Mouse (Mus musculus): ENCODE results near the gene Zkscan17. TPM values are rescaled to one million over a fixed set of nuclear protein-coding genes. Genes with fewer than 3 reads are reported as not detected.
"Not testable (repeated sequence)": the region's sequence is repeated elsewhere in the genome, so short reads cannot be mapped to it uniquely, and the experiment has no call there.

The Zkscan17 gene
- 52.5 and 56.8 TPM in 2 replicates for polyA plus RNA-seq (2011; ENCODE audit: insufficient read depth, insufficient read length, low read depth, missing spikeins)

- peak within 1 kb of the TSS; percentile 47 for H3K4me3 ChIP-seq (ENCODE audit: low read depth, low read length)
- H3K9me3 ChIP-seq (replicated peaks; ENCODE audit: control insufficient read depth, insufficient read depth, low read length, poor library complexity, severe bottlenecking), result peaks cover 4% of the 10 kb centered on the region; the same call in 1 of the 2 replicates
- no peak for TF ChIP-seq EP300 (IDR thresholded peaks at IDR 0.05; ENCODE audit: insufficient read depth, low read depth, low read length)
- peak; percentile 49 for TF ChIP-seq CTCF (IDR thresholded peaks at IDR 0.05; ENCODE audit: low read depth, low read length)
- H3K27me3 ChIP-seq (ENCODE audit: control insufficient read depth, insufficient read depth, low read length, poor library complexity, severe bottlenecking), result no peaks in the 10 kb centered on the region
- no peak within 1 kb of the TSS for H3K27ac ChIP-seq (ENCODE audit: insufficient read depth, low read length)
- H3K4me1 ChIP-seq (ENCODE audit: control insufficient read depth, insufficient read depth, low read length), result no peaks in the 10 kb centered on the region
- peak within 1 kb of the TSS; percentile 41; the same call in 1 of the 2 replicates for H3K9ac ChIP-seq (ENCODE audit: low read depth, poor library complexity, severe bottlenecking)
- no peaks in the 10 kb centered on the region for H3K36me3 ChIP-seq (ENCODE audit: control insufficient read depth, insufficient read depth, low read length, poor library complexity, severe bottlenecking)
These were observed at the start of gene Zkscan17 for GRCm38 (mm10) chr11:59526472-59527080. TSS of gene Zkscan17 (minus strand) at chr11:59526751.

GRCm38 (mm10) chr11:59576135-59576534 is 49.6 kb upstream of the Zkscan17 start, which contains the start of gene Olfr222:
TSS of gene Olfr222 (minus strand) at chr11:59576235.
- H3K27ac ChIP-seq (ENCODE audit: insufficient read depth, low read length); H3K27me3 ChIP-seq (ENCODE audit: control insufficient read depth, insufficient read depth, low read length, poor library complexity, severe bottlenecking); H3K9ac ChIP-seq (ENCODE audit: low read depth, poor library complexity, severe bottlenecking); H3K4me3 ChIP-seq (ENCODE audit: low read depth, low read length); H3K4me1 ChIP-seq (ENCODE audit: control insufficient read depth, insufficient read depth, low read length); H3K9me3 ChIP-seq (replicated peaks; ENCODE audit: control insufficient read depth, insufficient read depth, low read length, poor library complexity, severe bottlenecking); H3K36me3 ChIP-seq (ENCODE audit: control insufficient read depth, insufficient read depth, low read length, poor library complexity, severe bottlenecking): not testable (repeated sequence)

DNA sequence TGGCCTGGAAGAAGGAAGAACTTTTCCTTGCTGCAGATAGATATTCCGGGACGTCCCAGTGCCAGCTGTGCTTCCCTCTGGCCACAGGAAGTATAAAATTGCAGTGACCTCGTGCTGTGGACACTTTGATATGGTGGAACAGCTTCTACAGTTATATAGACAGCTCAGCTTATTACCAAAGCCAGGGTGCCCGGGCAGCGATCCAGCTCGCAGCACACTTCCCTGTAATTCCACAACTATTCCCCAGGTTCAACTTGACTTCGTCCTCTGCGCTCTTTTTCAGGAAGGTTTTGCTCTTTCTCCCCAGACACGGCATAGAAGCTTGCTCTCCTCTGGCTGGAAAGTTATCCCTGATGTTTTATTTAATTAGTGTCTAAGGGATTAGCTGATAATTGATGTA is 49.2 kb upstream of the Zkscan17 start:
- H3K4me3 ChIP-seq (ENCODE audit: low read depth, low read length), result no peak overlapping the region
- H3K27me3 ChIP-seq (ENCODE audit: control insufficient read depth, insufficient read depth, low read length, poor library complexity, severe bottlenecking), result no peaks in the 10 kb centered on the region
- no peaks in the 10 kb centered on the region for H3K4me1 ChIP-seq (ENCODE audit: control insufficient read depth, insufficient read depth, low read length)
- no peaks in the 10 kb centered on the region for H3K36me3 ChIP-seq (ENCODE audit: control insufficient read depth, insufficient read depth, low read length, poor library complexity, severe bottlenecking)
- H3K9me3 ChIP-seq (replicated peaks; ENCODE audit: control insufficient read depth, insufficient read depth, low read length, poor library complexity, severe bottlenecking), result no peaks in the 10 kb centered on the region
- H3K27ac ChIP-seq (ENCODE audit: insufficient read depth, low read length), result no peak overlapping the region
- TF ChIP-seq CTCF (IDR thresholded peaks at IDR 0.05; ENCODE audit: low read depth, low read length) (no peak), POLR2A (IDR thresholded peaks at IDR 0.05; ENCODE audit: insufficient read depth, low read length) (no peak), EP300 (IDR thresholded peaks at IDR 0.05; ENCODE audit: insufficient read depth, low read depth, low read length) (no peak)
- no peak overlapping the region for H3K9ac ChIP-seq (ENCODE audit: low read depth, poor library complexity, severe bottlenecking)

DNA sequence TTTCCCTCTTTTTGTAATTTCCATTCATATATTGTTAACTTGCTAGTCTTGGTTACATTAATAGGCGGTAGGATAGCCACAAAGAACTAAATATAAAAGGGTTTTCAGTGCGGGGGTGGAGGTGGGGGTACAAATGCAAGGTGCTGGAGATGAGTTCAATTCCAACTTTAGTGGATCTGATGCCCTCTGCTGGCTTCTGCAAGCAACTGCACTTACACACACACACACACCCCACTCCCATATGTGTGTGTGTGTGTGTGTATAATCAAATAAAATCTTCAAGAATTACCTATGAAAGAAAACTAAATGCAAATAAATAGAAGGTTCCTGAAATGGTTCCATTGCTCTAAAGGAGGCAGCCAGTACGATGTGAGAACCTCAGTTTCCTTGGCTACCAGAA is 42.8 kb upstream of the Zkscan17 start:
- no peak overlapping the region for H3K27ac ChIP-seq (ENCODE audit: insufficient read depth, low read length)
- no peaks in the 10 kb centered on the region for H3K27me3 ChIP-seq (ENCODE audit: control insufficient read depth, insufficient read depth, low read length, poor library complexity, severe bottlenecking)
- no peak for TF ChIP-seq POLR2A (IDR thresholded peaks at IDR 0.05; ENCODE audit: insufficient read depth, low read length)
- TF ChIP-seq EP300 (IDR thresholded peaks at IDR 0.05; ENCODE audit: insufficient read depth, low read depth, low read length), result no peak
- peak; percentile 48 for TF ChIP-seq CTCF (IDR thresholded peaks at IDR 0.05; ENCODE audit: low read depth, low read length)
- H3K9me3 ChIP-seq (replicated peaks; ENCODE audit: control insufficient read depth, insufficient read depth, low read length, poor library complexity, severe bottlenecking), result no peaks in the 10 kb centered on the region; the same call in 1 of the 2 replicates
- no peaks in the 10 kb centered on the region for H3K36me3 ChIP-seq (ENCODE audit: control insufficient read depth, insufficient read depth, low read length, poor library complexity, severe bottlenecking)
- H3K9ac ChIP-seq (ENCODE audit: low read depth, poor library complexity, severe bottlenecking), result no peak overlapping the region
- H3K4me3 ChIP-seq (ENCODE audit: low read depth, low read length), result no peak overlapping the region
- no peaks in the 10 kb centered on the region for H3K4me1 ChIP-seq (ENCODE audit: control insufficient read depth, insufficient read depth, low read length)

DNA sequence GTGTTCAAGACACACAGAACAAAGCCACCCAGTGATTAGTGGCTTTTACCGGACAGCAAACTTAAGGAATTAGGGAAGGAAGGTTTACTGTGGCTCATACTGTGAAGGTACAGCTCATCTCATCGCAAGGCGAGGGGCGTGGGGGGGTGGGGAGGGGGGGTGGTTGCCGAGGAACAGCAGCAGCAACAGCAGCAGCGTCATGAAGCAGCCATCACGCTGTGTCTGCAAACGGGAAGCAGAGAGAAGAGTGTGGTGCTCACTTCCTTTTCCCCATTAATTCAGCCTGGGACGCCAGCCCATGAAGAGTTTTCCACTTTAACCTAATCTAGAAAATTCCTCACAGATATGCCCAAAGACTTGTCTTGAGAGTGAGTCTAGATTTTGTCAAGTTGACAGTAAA is 36.3 kb upstream of the Zkscan17 start:
- Histone ChIP-seq H3K36me3 (ENCODE audit: control insufficient read depth, insufficient read depth, low read length, poor library complexity, severe bottlenecking) (no peaks in the 10 kb centered on the region), H3K4me1 (ENCODE audit: control insufficient read depth, insufficient read depth, low read length) (peaks cover 1% of the 10 kb centered on the region), H3K9ac (ENCODE audit: low read depth, poor library complexity, severe bottlenecking) (no peak overlapping the region), H3K9me3 (replicated peaks; ENCODE audit: control insufficient read depth, insufficient read depth, low read length, poor library complexity, severe bottlenecking) (peaks cover 5% of the 10 kb centered on the region), H3K27ac (ENCODE audit: insufficient read depth, low read length) (no peak overlapping the region), H3K27me3 (ENCODE audit: control insufficient read depth, insufficient read depth, low read length, poor library complexity, severe bottlenecking) (no peaks in the 10 kb centered on the region), H3K4me3 (ENCODE audit: low read depth, low read length) (no peak overlapping the region)
- no peak for TF ChIP-seq EP300 (IDR thresholded peaks at IDR 0.05; ENCODE audit: insufficient read depth, low read depth, low read length)
- TF ChIP-seq CTCF (IDR thresholded peaks at IDR 0.05; ENCODE audit: low read depth, low read length), result no peak
- TF ChIP-seq POLR2A (IDR thresholded peaks at IDR 0.05; ENCODE audit: insufficient read depth, low read length), result no peak

- H3K4me1 ChIP-seq (ENCODE audit: control insufficient read depth, insufficient read depth, low read length), result peaks cover 1% of the 10 kb centered on the region
- no peak overlapping the region for H3K27ac ChIP-seq (ENCODE audit: insufficient read depth, low read length)
- peaks cover 5% of the 10 kb centered on the region for H3K9me3 ChIP-seq (replicated peaks; ENCODE audit: control insufficient read depth, insufficient read depth, low read length, poor library complexity, severe bottlenecking)
- H3K9ac ChIP-seq (ENCODE audit: low read depth, poor library complexity, severe bottlenecking), result no peak overlapping the region
- H3K27me3 ChIP-seq (ENCODE audit: control insufficient read depth, insufficient read depth, low read length, poor library complexity, severe bottlenecking), result no peaks in the 10 kb centered on the region
- no peak overlapping the region for H3K4me3 ChIP-seq (ENCODE audit: low read depth, low read length)
- H3K36me3 ChIP-seq (ENCODE audit: control insufficient read depth, insufficient read depth, low read length, poor library complexity, severe bottlenecking), result no peaks in the 10 kb centered on the region
- TF ChIP-seq EP300 (IDR thresholded peaks at IDR 0.05; ENCODE audit: insufficient read depth, low read depth, low read length), result no peak
- TF ChIP-seq CTCF (IDR thresholded peaks at IDR 0.05; ENCODE audit: low read depth, low read length), result no peak
- no peak for TF ChIP-seq POLR2A (IDR thresholded peaks at IDR 0.05; ENCODE audit: insufficient read depth, low read length)
These were observed 35.8 kb upstream of the Zkscan17 start for GRCm38 (mm10) chr11:59562336-59562735.

Data from ES-Bruce4 (cell line).